Mouse (Mus musculus) G1E (cell line): ENCODE data around the gene Cyb5d1.

ENCODE experiments used
- CTCF ChIP-seq: IDR thresholded peaks from 2 replicates; pipeline ENCODE4 v1.5.1; 2012; ENCODE audit warnings: low read depth, low read length, inconsistent platforms, mixed read lengths
- GATA1 ChIP-seq: IDR thresholded peaks from 2 replicates; pipeline ENCODE4 v1.6.1; 2012; ENCODE audit warnings: borderline replicate concordance, low read length, inconsistent platforms, mixed read lengths
- POLR2AphosphoS5 ChIP-seq: IDR thresholded peaks from 2 replicates; pipeline ENCODE4 v1.6.1; 2012; ENCODE audit warnings: low read depth, low read length, inconsistent platforms; ENCODE audit not compliant: insufficient replicate concordance
- TAL1 ChIP-seq: conservative IDR thresholded peaks from 2 replicates; pipeline ENCODE4 v1.6.1; 2012; ENCODE audit warnings: low read depth, low read length, inconsistent platforms, mixed read lengths

DNA sequence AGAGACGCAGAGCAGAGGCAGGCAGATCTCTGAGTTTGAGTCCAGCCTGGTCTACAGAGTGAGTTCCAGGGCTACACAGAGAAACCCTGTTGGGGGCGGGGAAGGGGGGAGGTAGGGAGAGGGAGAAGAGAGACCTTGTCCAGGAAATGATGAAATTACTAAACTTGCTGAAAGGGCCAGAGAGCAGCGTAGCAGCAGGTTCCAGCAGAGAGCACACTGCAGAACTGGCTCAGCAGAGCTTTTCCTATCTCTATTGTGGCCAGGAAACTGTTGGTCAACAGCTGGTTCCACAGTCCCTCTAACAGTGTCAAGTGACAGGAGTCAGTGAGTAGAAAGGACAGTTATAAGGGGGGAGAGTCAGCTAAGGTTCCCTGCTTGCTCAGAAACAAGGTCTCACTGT, 15.8 kb downstream of the Cyb5d1 start:
- TF ChIP-seq GATA1 (no peak), CTCF (no peak), POLR2AphosphoS5 (no peak), TAL1 (no peak)
